Mouse (Mus musculus): ENCODE data around the gene Chst14. TPM values are rescaled to one million over a fixed set of nuclear protein-coding genes. Genes with fewer than 3 reads are reported as not detected.

Chst14 gene
- polyA plus RNA-seq, 1 experiment from 2014 or later = 38.0 TPM

GRCm38 (mm10) chr2:118895990-118896913 lies 30.0 kb upstream of the Chst14 start:
- H3K27me3 ChIP-seq (ENCODE audit: control insufficient read depth, insufficient read depth, low read length) = peaks cover 50% of the 10 kb centered on the region
- peak; percentile 34; the same call in 1 of the 2 replicates for ATAC-seq (ENCODE audit: insufficient number of reproducible peaks, insufficient read depth, low FRiP score, low read depth)

DNA sequence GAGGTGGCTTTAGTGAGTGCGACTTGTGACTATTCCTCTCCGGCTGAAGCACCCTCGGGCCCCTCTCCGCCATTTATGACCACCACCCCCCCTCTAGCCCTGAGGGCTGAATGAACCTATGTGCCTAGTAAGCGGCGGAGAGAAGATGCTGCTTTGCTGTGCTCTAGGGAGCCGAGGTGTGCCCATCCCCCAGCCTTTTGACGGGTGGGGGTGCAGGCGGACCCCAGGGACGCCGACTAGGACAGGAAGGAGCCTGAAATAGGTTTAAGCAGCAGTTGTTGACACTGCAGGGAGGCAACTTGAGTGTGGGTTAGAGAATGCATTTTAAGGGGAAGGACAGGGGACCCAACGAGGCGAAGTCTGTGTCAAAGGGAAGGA lies 29.4 kb upstream of the Chst14 start:
- no peak for ATAC-seq (ENCODE audit: insufficient number of reproducible peaks, insufficient read depth, low FRiP score, low read depth)
- 1% methylated on average over 13 of the region's 13 CpGs for WGBS
- 0 out of 2 replicates have a peak overlapping the region, but pooled peaks have one; percentile 21 for H3K9ac ChIP-seq (replicated peaks; ENCODE audit: low read depth, low read length)

More at GRCm38 (mm10) chr2:118895990-118896913, 30.0 kb upstream of the Chst14 start:
- 0 out of 2 replicates have a peak overlapping the region, but pooled peaks have one; percentile 21 for H3K9ac ChIP-seq (replicated peaks; ENCODE audit: low read depth, low read length)
- H3K4me1 ChIP-seq (ENCODE audit: control insufficient read depth, insufficient read depth, low read length) = peaks cover 21% of the 10 kb centered on the region; the same call in 1 of the 2 replicates
- no peak overlapping the region for H3K27ac ChIP-seq (ENCODE audit: low read length)
- peak overlapping the region; percentile 40 for H3K4me3 ChIP-seq (ENCODE audit: low read depth, low read length)
- no peaks in the 10 kb centered on the region for H3K9me3 ChIP-seq (ENCODE audit: control insufficient read depth, low read depth, low read length)
- no peaks in the 10 kb centered on the region for H3K36me3 ChIP-seq (ENCODE audit: control insufficient read depth, insufficient read depth, low read length)
- H3K4me2 ChIP-seq (replicated peaks; ENCODE audit: low read depth, low read length) = peak overlapping the region; percentile 82
- WGBS = 2% methylated on average over 37 of the region's 38 CpGs

DNA sequence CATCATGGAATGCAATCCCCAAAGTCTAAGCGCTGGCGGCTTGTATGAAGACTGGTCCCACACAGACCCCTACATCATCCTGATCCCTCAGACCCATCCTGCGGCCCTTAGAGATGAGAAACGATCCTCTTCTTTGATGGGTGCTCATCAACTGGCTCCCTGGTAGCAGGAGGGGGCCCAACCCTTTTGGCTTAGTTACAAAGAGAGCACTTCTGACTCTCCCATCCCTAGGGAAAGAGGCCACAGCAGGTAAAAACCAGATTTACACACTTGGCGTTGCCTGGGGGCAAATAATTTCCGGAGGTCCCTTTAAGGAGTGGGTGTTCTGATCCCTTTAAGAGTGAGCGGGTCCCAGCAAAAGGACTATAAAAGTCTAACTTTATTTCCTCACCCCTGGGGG lies 28.9 kb upstream of the Chst14 start:
- H3K27ac ChIP-seq (ENCODE audit: low read length) = no peak overlapping the region
- peaks cover 50% of the 10 kb centered on the region for H3K27me3 ChIP-seq (ENCODE audit: control insufficient read depth, insufficient read depth, low read length)
- H3K36me3 ChIP-seq (ENCODE audit: control insufficient read depth, insufficient read depth, low read length) = no peaks in the 10 kb centered on the region
- no peaks in the 10 kb centered on the region for H3K9me3 ChIP-seq (ENCODE audit: control insufficient read depth, low read depth, low read length)
- H3K4me3 ChIP-seq (ENCODE audit: low read depth, low read length) = peak overlapping the region; percentile 40
- 4% methylated on average over 7 of the region's 7 CpGs for WGBS
- no peak overlapping the region for H3K9ac ChIP-seq (replicated peaks; ENCODE audit: low read depth, low read length)
- H3K4me2 ChIP-seq (replicated peaks; ENCODE audit: low read depth, low read length) = peak overlapping the region; percentile 82
- H3K4me1 ChIP-seq (ENCODE audit: control insufficient read depth, insufficient read depth, low read length) = peaks cover 21% of the 10 kb centered on the region; the same call in 1 of the 2 replicates
- no peak for ATAC-seq (ENCODE audit: insufficient number of reproducible peaks, insufficient read depth, low FRiP score, low read depth)

More for the DNA sequence above, 29.4 kb upstream of the Chst14 start:
- H3K4me3 ChIP-seq (ENCODE audit: low read depth, low read length) = peak overlapping the region; percentile 40
- no peaks in the 10 kb centered on the region for H3K36me3 ChIP-seq (ENCODE audit: control insufficient read depth, insufficient read depth, low read length)
- peaks cover 50% of the 10 kb centered on the region for H3K27me3 ChIP-seq (ENCODE audit: control insufficient read depth, insufficient read depth, low read length)
- no peaks in the 10 kb centered on the region for H3K9me3 ChIP-seq (ENCODE audit: control insufficient read depth, low read depth, low read length)
- H3K4me1 ChIP-seq (ENCODE audit: control insufficient read depth, insufficient read depth, low read length) = peaks cover 21% of the 10 kb centered on the region; the same call in 1 of the 2 replicates
- no peak overlapping the region for H3K27ac ChIP-seq (ENCODE audit: low read length)
- H3K4me2 ChIP-seq (replicated peaks; ENCODE audit: low read depth, low read length) = peak overlapping the region; percentile 82

- no peak for ATAC-seq (ENCODE audit: insufficient number of reproducible peaks, insufficient read depth, low FRiP score, low read depth)
- Histone ChIP-seq H3K9me3 (ENCODE audit: control insufficient read depth, low read depth, low read length) (no peaks in the 10 kb centered on the region), H3K27me3 (ENCODE audit: control insufficient read depth, insufficient read depth, low read length) (peaks cover 50% of the 10 kb centered on the region), H3K27ac (ENCODE audit: low read length) (no peak overlapping the region), H3K4me2 (replicated peaks; ENCODE audit: low read depth, low read length) (0 out of 2 replicates have a peak overlapping the region, but pooled peaks have one; percentile 82), H3K36me3 (ENCODE audit: control insufficient read depth, insufficient read depth, low read length) (no peaks in the 10 kb centered on the region), H3K9ac (replicated peaks; ENCODE audit: low read depth, low read length) (no peak overlapping the region), H3K4me3 (ENCODE audit: low read depth, low read length) (no peak overlapping the region), H3K4me1 (ENCODE audit: control insufficient read depth, insufficient read depth, low read length) (peaks cover 21% of the 10 kb centered on the region; the same call in 1 of the 2 replicates)
- WGBS = 6% methylated on average over 11 of the region's 11 CpGs
Measured at GRCm38 (mm10) chr2:118897808-118898207, 28.5 kb upstream of the Chst14 start.

DNA sequence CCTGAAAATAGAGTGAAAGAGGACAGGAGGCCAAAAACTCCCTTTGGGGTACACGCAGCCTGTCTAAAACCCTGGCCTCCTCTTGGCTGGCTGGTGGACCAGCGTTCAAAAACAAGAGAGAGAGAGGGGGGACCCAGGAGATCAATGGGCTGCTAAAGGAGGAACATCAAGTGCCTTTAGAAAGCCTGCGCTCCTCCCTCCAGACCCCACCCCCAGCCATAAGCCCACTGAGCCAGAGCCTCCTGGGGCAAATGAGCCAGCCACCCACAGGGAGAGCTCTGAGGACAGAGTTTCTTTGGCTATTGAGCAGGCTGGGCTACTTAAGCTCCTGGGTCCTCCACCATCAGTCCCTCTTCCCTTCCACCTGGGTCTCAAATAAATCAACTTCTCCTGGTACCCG lies 27.5 kb upstream of the Chst14 start:
- Histone ChIP-seq H3K4me3 (ENCODE audit: low read depth, low read length) (no peak overlapping the region), H3K4me1 (ENCODE audit: control insufficient read depth, insufficient read depth, low read length) (peaks cover 31% of the 10 kb centered on the region; the same call in 1 of the 2 replicates), H3K27me3 (ENCODE audit: control insufficient read depth, insufficient read depth, low read length) (peaks cover 50% of the 10 kb centered on the region), H3K27ac (ENCODE audit: low read length) (no peak overlapping the region), H3K4me2 (replicated peaks; ENCODE audit: low read depth, low read length) (no peak overlapping the region), H3K9ac (replicated peaks; ENCODE audit: low read depth, low read length) (no peak overlapping the region), H3K36me3 (ENCODE audit: control insufficient read depth, insufficient read depth, low read length) (no peaks in the 10 kb centered on the region), H3K9me3 (ENCODE audit: control insufficient read depth, low read depth, low read length) (no peaks in the 10 kb centered on the region)
- 15% methylated on average over 4 of the region's 4 CpGs for WGBS
- ATAC-seq (ENCODE audit: insufficient number of reproducible peaks, insufficient read depth, low FRiP score, low read depth) = no peak

- ATAC-seq (ENCODE audit: insufficient number of reproducible peaks, insufficient read depth, low FRiP score, low read depth) = no peak
- peaks cover 50% of the 10 kb centered on the region for H3K27me3 ChIP-seq (ENCODE audit: control insufficient read depth, insufficient read depth, low read length)
- WGBS = 16% methylated on average over 7 of the region's 7 CpGs
Measured at GRCm38 (mm10) chr2:118899306-118899705, 27.0 kb upstream of the Chst14 start.

DNA sequence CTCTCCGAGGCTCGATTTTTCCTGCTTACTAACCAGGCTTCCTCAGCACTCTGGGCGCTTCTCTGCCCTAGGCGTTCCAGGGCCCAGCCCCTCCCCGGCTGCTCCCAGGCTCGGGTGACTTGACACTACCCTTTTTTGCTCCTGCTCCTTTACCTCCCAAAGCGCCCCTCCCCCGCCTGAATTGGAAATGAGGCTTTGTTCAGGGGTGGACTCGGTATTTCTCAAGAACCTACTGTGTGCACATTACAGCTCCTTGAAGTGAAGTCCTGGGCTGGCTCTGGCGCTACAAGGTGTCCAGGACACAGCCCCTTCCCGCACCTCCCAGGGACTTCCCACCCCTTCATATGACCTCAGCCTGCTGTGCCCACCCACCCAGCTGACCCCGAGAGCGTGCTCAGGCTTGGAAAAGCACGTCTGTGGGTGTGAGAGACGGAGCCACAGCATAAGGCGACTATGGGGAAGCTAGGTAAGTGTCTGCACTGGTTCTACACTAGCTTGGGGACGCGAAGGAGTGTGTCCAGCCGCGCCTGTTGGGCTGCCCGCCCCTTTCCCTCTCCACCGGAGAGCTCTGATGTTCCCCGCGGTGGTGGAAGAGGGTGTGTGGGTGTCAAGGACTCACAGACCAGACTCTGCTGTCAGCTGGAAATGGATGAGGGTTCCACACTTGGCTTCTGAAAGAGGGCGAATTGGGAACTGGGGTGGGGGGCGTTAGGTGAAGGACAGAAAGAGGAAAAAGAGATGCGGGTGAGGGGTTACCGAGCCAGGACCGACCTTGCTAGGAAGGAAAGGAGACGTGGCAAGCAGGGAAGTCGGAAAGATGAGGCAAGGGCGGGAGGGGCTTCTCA lies 26.1 kb upstream of the Chst14 start, which contains the start of gene Bahd1:
TSS of gene Bahd1 (plus strand) at position 397 of the 845 bp plus-strand sequence.
- Histone ChIP-seq H3K27ac (ENCODE audit: low read length) (no peak within 1 kb of the TSS), H3K27me3 (ENCODE audit: control insufficient read depth, insufficient read depth, low read length) (peaks cover 45% of the 10 kb centered on the region), H3K4me2 (replicated peaks; ENCODE audit: low read depth, low read length) (peak within 1 kb of the TSS; percentile 98), H3K4me3 (ENCODE audit: low read depth, low read length) (peak within 1 kb of the TSS; percentile 91), H3K9me3 (ENCODE audit: control insufficient read depth, low read depth, low read length) (no peaks in the 10 kb centered on the region), H3K4me1 (ENCODE audit: control insufficient read depth, insufficient read depth, low read length) (peaks cover 31% of the 10 kb centered on the region; the same call in 1 of the 2 replicates), H3K9ac (replicated peaks; ENCODE audit: low read depth, low read length) (peak within 1 kb of the TSS; percentile 77), H3K36me3 (ENCODE audit: control insufficient read depth, insufficient read depth, low read length) (no peaks in the 10 kb centered on the region)
- WGBS = 2% methylated on average over 32 of the region's 32 CpGs
- no peak for ATAC-seq (ENCODE audit: insufficient number of reproducible peaks, insufficient read depth, low FRiP score, low read depth)

More at GRCm38 (mm10) chr2:118899306-118899705, 27.0 kb upstream of the Chst14 start:
- H3K9ac ChIP-seq (replicated peaks; ENCODE audit: low read depth, low read length) = no peak overlapping the region
- H3K27ac ChIP-seq (ENCODE audit: low read length) = no peak overlapping the region
- peaks cover 31% of the 10 kb centered on the region; the same call in 1 of the 2 replicates for H3K4me1 ChIP-seq (ENCODE audit: control insufficient read depth, insufficient read depth, low read length)
- no peak overlapping the region for H3K4me3 ChIP-seq (ENCODE audit: low read depth, low read length)
- H3K36me3 ChIP-seq (ENCODE audit: control insufficient read depth, insufficient read depth, low read length) = no peaks in the 10 kb centered on the region
- H3K9me3 ChIP-seq (ENCODE audit: control insufficient read depth, low read depth, low read length) = no peaks in the 10 kb centered on the region
- H3K4me2 ChIP-seq (replicated peaks; ENCODE audit: low read depth, low read length) = no peak overlapping the region

DNA sequence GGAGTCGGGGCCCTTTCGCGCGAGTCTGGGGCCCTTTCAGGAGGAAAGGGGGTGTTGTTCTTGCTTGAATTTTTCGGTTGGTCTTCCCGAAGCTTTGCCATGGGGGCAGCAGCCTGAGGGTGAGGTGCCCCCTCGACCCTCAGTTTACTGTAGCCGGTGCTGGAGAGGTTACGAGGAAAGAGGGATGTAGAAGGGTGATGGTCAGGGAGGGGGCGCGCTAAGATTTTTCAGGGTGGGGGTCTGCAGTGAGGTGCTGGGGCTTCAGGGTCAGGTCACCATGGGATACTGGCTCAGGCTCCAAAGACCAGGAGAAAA lies 25.5 kb upstream of the Chst14 start:
- peaks cover 41% of the 10 kb centered on the region for H3K27me3 ChIP-seq (ENCODE audit: control insufficient read depth, insufficient read depth, low read length)
- peaks cover 31% of the 10 kb centered on the region; the same call in 1 of the 2 replicates for H3K4me1 ChIP-seq (ENCODE audit: control insufficient read depth, insufficient read depth, low read length)
- H3K4me3 ChIP-seq (ENCODE audit: low read depth, low read length) = peak overlapping the region; percentile 91
- peak overlapping the region; percentile 36 for H3K9ac ChIP-seq (replicated peaks; ENCODE audit: low read depth, low read length)
- no peak overlapping the region for H3K27ac ChIP-seq (ENCODE audit: low read length)
- ATAC-seq (ENCODE audit: insufficient number of reproducible peaks, insufficient read depth, low FRiP score, low read depth) = no peak
- H3K36me3 ChIP-seq (ENCODE audit: control insufficient read depth, insufficient read depth, low read length) = no peaks in the 10 kb centered on the region
- H3K9me3 ChIP-seq (ENCODE audit: control insufficient read depth, low read depth, low read length) = no peaks in the 10 kb centered on the region
- 0% methylated on average over 11 of the region's 11 CpGs for WGBS
- H3K4me2 ChIP-seq (replicated peaks; ENCODE audit: low read depth, low read length) = peak overlapping the region; percentile 98
